Mouse (Mus musculus) liver, adult 2 months (tissue): ENCODE data around the gene Sel1l3. TPM values are rescaled to one million over a fixed set of nuclear protein-coding genes. Genes with fewer than 3 reads are reported as not detected.

Source experiments
- DNase-seq: peaks from one replicate; pipeline ENCODE4 v3.0.0-alpha.2; 2011; ENCODE audit warnings: low read depth, low spot score; ENCODE audit errors: extremely low read depth
- H3K27ac ChIP-seq: fragments of 200-500 bp; replicated peaks from 2 replicates; pipeline ENCODE4 v1.5.1; 2012; ENCODE audit warnings: low read depth, mild to moderate bottlenecking, control low read depth, inconsistent platforms, low read length; ENCODE audit not compliant: insufficient read depth
- H3K27me3 ChIP-seq: fragments of 200-500 bp; 2 replicates; pipeline ENCODE4 v1.6.1; 2012; ENCODE audit warnings: mild to moderate bottlenecking, moderate library complexity, low read length, inconsistent platforms; ENCODE audit not compliant: control insufficient read depth, insufficient read depth
- H3K36me3 ChIP-seq: fragments of 200-500 bp; 2 replicates; pipeline ENCODE4 v1.6.1; 2012; ENCODE audit warnings: low read length, inconsistent platforms; ENCODE audit not compliant: control insufficient read depth, insufficient read depth
- H3K4me1 ChIP-seq: fragments of 200-500 bp; 2 replicates; pipeline ENCODE4 v1.6.1; 2011; ENCODE audit warnings: low read length; ENCODE audit not compliant: control insufficient read depth, insufficient read depth
- H3K4me3 ChIP-seq: fragments of 200-500 bp; 2 replicates; pipeline ENCODE4 v1.5.1; 2011; ENCODE audit warnings: low read depth, mild to moderate bottlenecking, control low read depth, low read length, moderate library complexity; ENCODE audit not compliant: insufficient read depth
- H3K79me2 ChIP-seq: fragments of 200-500 bp; 2 replicates; pipeline ENCODE4 v1.6.1; 2012; ENCODE audit warnings: inconsistent platforms, mild to moderate bottlenecking, low read length, moderate library complexity; ENCODE audit not compliant: control insufficient read depth, insufficient read depth
- H3K9ac ChIP-seq: fragments of 200-500 bp; 2 replicates; pipeline ENCODE4 v1.6.1; 2012; ENCODE audit warnings: low read depth, mild to moderate bottlenecking, control low read depth, inconsistent platforms, low read length
- CTCF ChIP-seq: fragments of 200-500 bp; IDR thresholded peaks from 2 replicates; pipeline ENCODE4 v1.5.1; 2011; ENCODE audit warnings: low read depth, low read length, control low read depth
- POLR2A ChIP-seq: fragments of 200-500 bp; IDR thresholded peaks from 2 replicates; pipeline ENCODE4 v1.6.1; 2011; ENCODE audit warnings: low read length, control low read depth; ENCODE audit not compliant: insufficient read depth; ENCODE audit errors: extremely low read depth
- WGBS: fragments of 180-500 bp; shearing (Covaris S2); methylation state at CpG from one replicate; pipeline ENCODE4 v1.1.7; 2018; 5-methylcytosine and 5-hydroxymethylcytosine counted together
- polyA plus RNA-seq: library from polyadenylated mRNA; depleted of rRNA; stranded (reverse); fragments of >200 nt; gene quantifications from 2 replicates; pipeline ENCODE4 v1.2.3, GENCODE M21; 2012
- total RNA-seq: library from RNA; depleted of rRNA; stranded (reverse); fragments of >200 nt; gene quantifications from 2 replicates; pipeline ENCODE4 v1.2.3, GENCODE M21; 2014

The Sel1l3 gene
- total and polyA plus RNA-seq, 2 experiments, result 4.9 to 8.2 TPM

DNA sequence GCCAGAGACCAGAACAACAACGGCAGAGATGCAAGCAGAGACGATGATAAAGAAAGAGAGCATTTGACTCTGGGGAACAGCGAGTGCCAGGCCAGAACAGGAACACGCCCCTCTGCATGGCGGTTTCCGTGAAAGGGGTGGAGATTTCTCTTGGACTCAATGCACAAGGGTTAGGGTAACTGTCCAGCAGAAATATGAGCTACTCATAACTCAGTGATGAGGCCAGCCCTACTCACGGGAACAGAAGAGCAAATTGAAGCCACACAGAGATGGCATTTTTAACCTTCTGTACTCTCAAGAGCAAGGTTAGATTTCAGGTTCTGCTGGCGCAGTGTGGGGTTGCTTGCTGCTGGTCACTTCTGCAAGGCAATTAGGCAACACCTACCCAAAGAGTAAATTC, 11.0 kb downstream of the Sel1l3 start:
- Histone ChIP-seq H3K27me3 (no peaks in the 10 kb centered on the region), H3K4me1 (peaks cover 23% of the 10 kb centered on the region), H3K9ac (no peak overlapping the region), H3K27ac (no peak overlapping the region), H3K36me3 (no peaks in the 10 kb centered on the region), H3K4me3 (no peak overlapping the region), H3K79me2 (peaks cover 21% of the 10 kb centered on the region; the same call in 1 of the 2 replicates)
- TF ChIP-seq POLR2A, result no peak
- TF ChIP-seq CTCF, result no peak
- peak; percentile 73 for DNase-seq
- WGBS, result 28% methylated on average over 8 of the region's 8 CpGs

GRCm38 (mm10) chr5:53200825-53201224, 12.9 kb downstream of the Sel1l3 start:
- Histone ChIP-seq H3K27me3 (no peaks in the 10 kb centered on the region), H3K9ac (no peak overlapping the region), H3K4me3 (no peak overlapping the region), H3K79me2 (peaks cover 24% of the 10 kb centered on the region; the same call in 1 of the 2 replicates), H3K36me3 (no peaks in the 10 kb centered on the region), H3K4me1 (peaks cover 27% of the 10 kb centered on the region), H3K27ac (no peak overlapping the region)
- WGBS, result 90% methylated on average over 10 of the region's 10 CpGs
- TF ChIP-seq POLR2A (no peak), CTCF (no peak)
- no peak for DNase-seq

- Histone ChIP-seq H3K9ac (no peak overlapping the region), H3K79me2 (peaks cover 25% of the 10 kb centered on the region; the same call in 1 of the 2 replicates), H3K27ac (peak overlapping the region; percentile 86), H3K4me1 (peaks cover 34% of the 10 kb centered on the region), H3K4me3 (no peak overlapping the region), H3K36me3 (no peaks in the 10 kb centered on the region), H3K27me3 (no peaks in the 10 kb centered on the region)
- WGBS, result 8% methylated on average over 1 of the region's 1 CpGs
- TF ChIP-seq POLR2A, result no peak
- TF ChIP-seq CTCF, result no peak
- peak; percentile 87 for DNase-seq
Measured at GRCm38 (mm10) chr5:53198408-53198807, 15.3 kb downstream of the Sel1l3 start.

DNA sequence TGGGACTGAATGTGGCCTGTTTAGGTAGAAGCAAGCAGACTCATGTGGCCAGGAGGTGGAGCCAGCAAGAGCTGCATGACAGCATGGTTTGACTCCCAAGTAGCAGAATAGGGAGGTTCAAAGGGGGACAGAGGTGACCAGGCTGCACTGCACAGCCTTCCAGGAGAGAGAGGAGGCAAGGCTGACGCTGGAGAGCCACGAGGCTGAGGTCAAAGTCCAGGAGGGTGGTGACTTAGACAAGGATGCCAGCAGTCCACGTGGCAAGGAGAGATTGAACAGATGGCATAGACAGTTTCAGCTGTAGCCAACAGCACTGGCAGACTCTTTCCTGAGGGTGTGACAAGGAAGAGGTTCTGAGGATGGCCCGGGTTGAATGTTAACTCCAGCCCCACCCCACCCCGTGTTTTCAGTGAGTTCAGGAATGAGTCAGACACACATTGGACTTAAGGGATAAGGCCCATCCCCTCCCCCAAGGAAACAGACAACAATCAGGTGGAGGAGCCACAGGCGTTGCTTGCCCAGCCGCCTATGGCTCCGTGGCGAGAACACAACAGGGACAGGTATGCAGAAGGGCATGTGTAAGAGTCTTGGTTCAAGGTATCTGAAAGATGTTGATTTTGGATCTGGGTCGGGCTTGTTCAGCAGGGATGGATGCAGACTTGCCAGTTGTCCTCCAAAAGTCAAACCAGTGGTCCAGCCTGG, 17.2 kb downstream of the Sel1l3 start:
- Histone ChIP-seq H3K79me2 (peaks cover 24% of the 10 kb centered on the region; the same call in 1 of the 2 replicates), H3K4me1 (peaks cover 38% of the 10 kb centered on the region), H3K27ac (peak overlapping the region; percentile 86), H3K9ac (peak overlapping the region; percentile 47), H3K36me3 (no peaks in the 10 kb centered on the region), H3K27me3 (no peaks in the 10 kb centered on the region), H3K4me3 (peak overlapping the region; percentile 33; the same call in 1 of the 2 replicates)
- TF ChIP-seq POLR2A (no peak), CTCF (peak; percentile 58)
- WGBS, result 15% methylated on average over 10 of the region's 10 CpGs
- peak; percentile 100 for DNase-seq

GRCm38 (mm10) chr5:53194841-53195240, 18.9 kb downstream of the Sel1l3 start:
- no peak overlapping the region for H3K27ac ChIP-seq

GRCm38 (mm10) chr5:53194421-53194820, 19.3 kb downstream of the Sel1l3 start:
- H3K36me3 ChIP-seq, result no peaks in the 10 kb centered on the region
- H3K79me2 ChIP-seq, result peaks cover 20% of the 10 kb centered on the region; the same call in 1 of the 2 replicates
- no peak overlapping the region for H3K27ac ChIP-seq
- 74% methylated on average over 2 of the region's 2 CpGs for WGBS
- no peak overlapping the region for H3K4me3 ChIP-seq
- peaks cover 38% of the 10 kb centered on the region for H3K4me1 ChIP-seq
- no peak for DNase-seq
- TF ChIP-seq CTCF, result no peak
- no peak for TF ChIP-seq POLR2A
- H3K27me3 ChIP-seq, result no peaks in the 10 kb centered on the region
- no peak overlapping the region for H3K9ac ChIP-seq

More at GRCm38 (mm10) chr5:53194841-53195240, 18.9 kb downstream of the Sel1l3 start:
- Histone ChIP-seq H3K9ac (no peak overlapping the region), H3K4me3 (no peak overlapping the region), H3K4me1 (peaks cover 38% of the 10 kb centered on the region), H3K27me3 (no peaks in the 10 kb centered on the region), H3K36me3 (no peaks in the 10 kb centered on the region), H3K79me2 (peaks cover 20% of the 10 kb centered on the region; the same call in 1 of the 2 replicates)
- 79% methylated on average over 3 of the region's 3 CpGs for WGBS
- TF ChIP-seq CTCF (no peak), POLR2A (no peak)
- DNase-seq, result no peak
